ENCODE assay signal across 8 mouse cellular contexts in genomic region chr19:23688421-23688946, GRCm38 (mm10). TPM values are rescaled to one million over a fixed set of nuclear protein-coding genes. Genes with fewer than 3 reads are reported as not detected.
DNase-seq lines count a peak whose midpoint lies in the region; ATAC-seq and TF ChIP-seq lines count a peak whose summit lies in the region.

No protein-coding gene starts in this region.

- no peak for TF ChIP-seq CTCF in G1E (IDR thresholded peaks at IDR 0.05; ENCODE audit: low read depth, low read length)

- H3K4me3 ChIP-seq in heart, embryonic 14.5 days (ENCODE audit: control insufficient read depth in 1 of 2, insufficient read depth in 1 of 2, low read depth in 1 of 2, low read length in 2 of 2), result peak overlapping the region; percentile 16 to 94; a peak in 3 of 4 replicates
- peak overlapping the region; percentile 38; the same call in 1 of the 2 replicates for H3K4me3 ChIP-seq in G1E (ENCODE audit: low read depth, low read length)
- H3K4me3 ChIP-seq in forebrain, embryonic 15.5 days, result peak overlapping the region; percentile 95
- H3K4me3 ChIP-seq in liver, embryonic 16.5 days (ENCODE audit: low read depth, low read length), result peak overlapping the region; percentile 37
- H3K4me3 ChIP-seq in stomach, embryonic 14.5 days (ENCODE audit: low read depth, low read length), result peak overlapping the region; percentile 88

- H3K27me3 ChIP-seq in heart, embryonic 14.5 days (ENCODE audit: control insufficient read depth, insufficient read depth, low read length), result no peaks in the 10 kb centered on the region
- no peaks in the 10 kb centered on the region for H3K27me3 ChIP-seq in G1E (ENCODE audit: insufficient read depth, low read length)
- H3K27me3 ChIP-seq in forebrain, embryonic 15.5 days, result no peaks in the 10 kb centered on the region
- no peaks in the 10 kb centered on the region for H3K27me3 ChIP-seq in liver, embryonic 16.5 days (ENCODE audit: control insufficient read depth, insufficient read depth, low read depth, low read length)
- no peaks in the 10 kb centered on the region for H3K27me3 ChIP-seq in stomach, embryonic 14.5 days (ENCODE audit: control insufficient read depth, insufficient read depth, low read length)

- H3K4me1 ChIP-seq in heart, embryonic 14.5 days (ENCODE audit: control insufficient read depth in 2 of 2, insufficient read depth in 2 of 2, low read length in 2 of 2), result peaks cover 3 to 8% of the 10 kb centered on the region in 2 experiments; a peak in 3 of 4 replicates
- H3K4me1 ChIP-seq in G1E (ENCODE audit: insufficient read depth, low read depth, low read length), result peaks cover 9% of the 10 kb centered on the region
- H3K4me1 ChIP-seq in forebrain, embryonic 15.5 days, result peaks cover 23% of the 10 kb centered on the region
- H3K4me1 ChIP-seq in liver, embryonic 16.5 days (ENCODE audit: control insufficient read depth, low read depth, low read length), result no peaks in the 10 kb centered on the region; the same call in 1 of the 2 replicates
- H3K4me1 ChIP-seq in stomach, embryonic 14.5 days (ENCODE audit: control insufficient read depth, insufficient read depth, low read length), result peaks cover 6% of the 10 kb centered on the region; the same call in 1 of the 2 replicates

- H3K9ac ChIP-seq in heart, embryonic 14.5 days (ENCODE audit: low read length), result peak overlapping the region; percentile 98
- H3K9ac ChIP-seq in forebrain, embryonic 15.5 days (replicated peaks), result 0 out of 2 replicates have a peak overlapping the region, but pooled peaks have one; percentile 24
- H3K9ac ChIP-seq in liver, embryonic 16.5 days (ENCODE audit: low read depth, low read length), result peak overlapping the region; percentile 4; the same call in 1 of the 2 replicates
- H3K9ac ChIP-seq in stomach, embryonic 14.5 days (replicated peaks; ENCODE audit: low read depth, low read length), result peak overlapping the region; percentile 95

- no peak for DNase-seq in heart, adult 9 months (ENCODE audit: low spot score in 2 of 2)
- no peak for DNase-seq in G1E (ENCODE audit: low spot score)
- no peak for DNase-seq in spleen, postnatal 4 days (ENCODE audit: low spot score in 2 of 2)
- DNase-seq in right cerebral cortex, postnatal 4 days, result no peak

- H3K27ac ChIP-seq in heart, embryonic 14.5 days (replicated peaks in 1 of 2; ENCODE audit: control insufficient read depth in 1 of 2, insufficient read depth in 1 of 2, low read depth in 2 of 2, low read length in 2 of 2), result no peak overlapping the region
- H3K27ac ChIP-seq in forebrain, embryonic 15.5 days (replicated peaks), result no peak overlapping the region
- H3K27ac ChIP-seq in liver, embryonic 16.5 days (ENCODE audit: low read length), result no peak overlapping the region
- H3K27ac ChIP-seq in stomach, embryonic 14.5 days (ENCODE audit: low read length), result no peak overlapping the region

- no peaks in the 10 kb centered on the region for H3K9me3 ChIP-seq in heart, embryonic 14.5 days (ENCODE audit: control insufficient read depth, low read length)
- H3K9me3 ChIP-seq in G1E (replicated peaks), result no peaks in the 10 kb centered on the region
- H3K9me3 ChIP-seq in forebrain, embryonic 15.5 days, result no peaks in the 10 kb centered on the region
- no peaks in the 10 kb centered on the region for H3K9me3 ChIP-seq in liver, embryonic 16.5 days (replicated peaks; ENCODE audit: control insufficient read depth, low read length)
- H3K9me3 ChIP-seq in stomach, embryonic 14.5 days (ENCODE audit: control insufficient read depth, low read depth, low read length), result no peaks in the 10 kb centered on the region

- no peak for ATAC-seq in heart, embryonic 14.5 days (ENCODE audit: insufficient number of reproducible peaks, insufficient read depth, low FRiP score, low read depth)
- no peak for ATAC-seq in G1E (ENCODE audit: extremely low read depth, insufficient number of reproducible peaks, low FRiP score, poor library complexity, severe bottlenecking)
- ATAC-seq in forebrain, embryonic 15.5 days (replicated peaks), result no peak
- no peak for ATAC-seq in liver, embryonic 16.5 days (ENCODE audit: low read depth)
- ATAC-seq in stomach, embryonic 14.5 days (ENCODE audit: insufficient number of reproducible peaks, insufficient read depth, low FRiP score, low read depth), result no peak

- H3K4me2 ChIP-seq in heart, embryonic 14.5 days (ENCODE audit: low read length), result peak overlapping the region; percentile 71
- H3K4me2 ChIP-seq in forebrain, embryonic 15.5 days (replicated peaks), result peak overlapping the region; percentile 69
- H3K4me2 ChIP-seq in liver, embryonic 16.5 days (ENCODE audit: low read depth, low read length), result peak overlapping the region; percentile 49
- H3K4me2 ChIP-seq in stomach, embryonic 14.5 days (replicated peaks; ENCODE audit: low read depth, low read length), result peak overlapping the region; percentile 59

- 28% methylated on average over 4 of the region's 4 CpGs for WGBS in heart, embryonic 14.5 days
- 10% methylated on average over 4 of the region's 4 CpGs for WGBS in forebrain, embryonic 15.5 days
- WGBS in liver, embryonic 16.5 days (ENCODE audit: insufficient replicate concordance), result 32% methylated on average over 4 of the region's 4 CpGs
- WGBS in stomach, embryonic 14.5 days, result 16% methylated on average over 4 of the region's 4 CpGs

- H3K36me3 ChIP-seq in heart, embryonic 14.5 days (ENCODE audit: control insufficient read depth, insufficient read depth, low read length), result no peaks in the 10 kb centered on the region
- peaks cover 14% of the 10 kb centered on the region for H3K36me3 ChIP-seq in G1E (replicated peaks)
- no peaks in the 10 kb centered on the region for H3K36me3 ChIP-seq in forebrain, embryonic 15.5 days
- no peaks in the 10 kb centered on the region for H3K36me3 ChIP-seq in liver, embryonic 16.5 days (ENCODE audit: control insufficient read depth, insufficient read depth)
- no peaks in the 10 kb centered on the region for H3K36me3 ChIP-seq in stomach, embryonic 14.5 days (ENCODE audit: control insufficient read depth, insufficient read depth, low read length)

RNA-seq across cellular contexts. Expression of gene Ptar1, which starts 1.3 kb away (rescaled TPM):
- polyA plus RNA-seq in heart, embryonic 14.5 days (2014; fragmentation: Nextera tagmentation; extraction: Ambion mirVana), result 6.7 and 7.7 TPM in 2 replicates
- total RNA-seq in G1E (2014; fragmentation: Nextera tagmentation) (25.4 and 26.7 TPM in 2 replicates), G1E (2017) (16.8 and 19.9 TPM in 2 replicates)
- polyA plus RNA-seq in G1E (2012), result 0.45 and 0.63 TPM in 2 replicates
- 3.3 and 4.1 TPM in 2 replicates for polyA plus RNA-seq in forebrain, embryonic 15.5 days (2015; fragmentation: Nextera tagmentation; extraction: Ambion mirVana)
- polyA plus RNA-seq in liver, embryonic 16.5 days (2015; fragmentation: Nextera tagmentation; extraction: Ambion mirVana), result 3.0 and 3.4 TPM in 2 replicates
- polyA plus RNA-seq in stomach, embryonic 14.5 days (2014; fragmentation: Nextera tagmentation; extraction: Ambion mirVana), result 12.1 and 15.0 TPM in 2 replicates

RNA-seq across cellular contexts. Expression of gene 1700028P14Rik, which starts 35.9 kb away (rescaled TPM):
- not detected in 2 replicates for polyA plus RNA-seq in heart, embryonic 14.5 days (2014; fragmentation: Nextera tagmentation; extraction: Ambion mirVana)
- not detected in 2 replicates for total RNA-seq in G1E (2014; fragmentation: Nextera tagmentation)
- not detected in 2 replicates for total RNA-seq in G1E (2017)
- polyA plus RNA-seq in G1E (2012), result not detected in 2 replicates
- polyA plus RNA-seq in forebrain, embryonic 15.5 days (2015; fragmentation: Nextera tagmentation; extraction: Ambion mirVana), result 1.3 TPM in 2 replicates
- not detected in 2 replicates for polyA plus RNA-seq in liver, embryonic 16.5 days (2015; fragmentation: Nextera tagmentation; extraction: Ambion mirVana)
- polyA plus RNA-seq in stomach, embryonic 14.5 days (2014; fragmentation: Nextera tagmentation; extraction: Ambion mirVana), result not detected in 2 replicates

Comparison
In these comparisons a context has a peak if more than half of its experiments do, and no peak if none do; other contexts are left out.
1. H3K4me3 ChIP-seq: peak in every context shown above with its lines; median percentile 95 in forebrain, embryonic 15.5 days; 88 in stomach, embryonic 14.5 days; 55 in heart, embryonic 14.5 days; 38 in G1E; 37 in liver, embryonic 16.5 days.
2. H3K9ac ChIP-seq: peak in every context shown above with its lines; median percentile 98 in heart, embryonic 14.5 days; 95 in stomach, embryonic 14.5 days; 24 in forebrain, embryonic 15.5 days; 4 in liver, embryonic 16.5 days.